Mouse (Mus musculus): ENCODE results near the gene Gadl1.

DNA sequence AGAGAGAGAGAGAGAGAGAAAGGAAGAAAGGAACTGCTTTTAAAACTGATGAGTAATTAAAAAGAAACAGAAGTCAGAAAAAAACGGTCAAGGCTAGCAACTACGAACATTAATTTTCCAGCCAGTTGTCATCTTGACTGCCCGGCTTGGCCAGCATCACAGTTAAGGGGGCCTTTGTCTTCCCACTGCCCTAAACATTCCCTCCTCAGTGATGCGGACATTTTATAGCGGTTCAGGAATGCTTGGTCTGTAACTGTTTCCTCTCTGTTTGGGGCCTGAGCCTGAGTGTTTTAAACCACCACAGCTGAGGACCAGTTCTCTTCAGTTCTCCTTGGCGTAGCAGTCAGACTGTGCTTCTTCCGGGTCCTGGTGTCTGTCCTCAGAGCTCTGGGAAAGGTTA lies 4.8 kb downstream of the Gadl1 start:
- TF ChIP-seq CTCF (IDR thresholded peaks at IDR 0.05; ENCODE audit: insufficient read depth, low read depth, low read length) (no peak), POLR2A (IDR thresholded peaks at IDR 0.05; ENCODE audit: insufficient read depth, low read depth, low read length) (no peak)
